Mouse (Mus musculus): ENCODE results near the gene Pnpla6. TPM values are rescaled to one million over a fixed set of nuclear protein-coding genes. Genes with fewer than 3 reads are reported as not detected.
A peak's percentile ranks its signal among the peaks of the same experiment; 100 is the strongest.

Gene Pnpla6
- polyA plus RNA-seq, 1 experiment from 2014 or later, result 21.2 TPM

- H3K36me3 ChIP-seq (replicated peaks), result peaks cover 34% of the 10 kb centered on the region
- peak overlapping the region; percentile 66 for H3K4me3 ChIP-seq
- H3K27me3 ChIP-seq (ENCODE audit: poor library complexity, severe bottlenecking), result no peaks in the 10 kb centered on the region
- H3K9me3 ChIP-seq, result no peaks in the 10 kb centered on the region
- 2% methylated on average over 36 of the region's 36 CpGs for WGBS
- peak overlapping the region; percentile 83 for H3K27ac ChIP-seq
- peaks cover 24% of the 10 kb centered on the region for H3K4me1 ChIP-seq
- peak; percentile 90 for DNase-seq (ENCODE audit: extremely low spot score, low spot score)
Observed at GRCm38 (mm10) chr8:3516450-3517116, 1.4 kb downstream of the Pnpla6 start.

- H3K27ac ChIP-seq, result peak overlapping the region; percentile 83
- no peaks in the 10 kb centered on the region for H3K27me3 ChIP-seq (ENCODE audit: poor library complexity, severe bottlenecking)
- WGBS, result 9% methylated on average over 16 of the region's 16 CpGs
- no peaks in the 10 kb centered on the region for H3K9me3 ChIP-seq
- DNase-seq (ENCODE audit: extremely low spot score, low spot score), result no peak
- H3K36me3 ChIP-seq (replicated peaks), result peaks cover 34% of the 10 kb centered on the region
- peaks cover 24% of the 10 kb centered on the region for H3K4me1 ChIP-seq
- H3K4me3 ChIP-seq, result peak overlapping the region; percentile 66
Observed at GRCm38 (mm10) chr8:3517117-3517495, 1.9 kb downstream of the Pnpla6 start.

DNA sequence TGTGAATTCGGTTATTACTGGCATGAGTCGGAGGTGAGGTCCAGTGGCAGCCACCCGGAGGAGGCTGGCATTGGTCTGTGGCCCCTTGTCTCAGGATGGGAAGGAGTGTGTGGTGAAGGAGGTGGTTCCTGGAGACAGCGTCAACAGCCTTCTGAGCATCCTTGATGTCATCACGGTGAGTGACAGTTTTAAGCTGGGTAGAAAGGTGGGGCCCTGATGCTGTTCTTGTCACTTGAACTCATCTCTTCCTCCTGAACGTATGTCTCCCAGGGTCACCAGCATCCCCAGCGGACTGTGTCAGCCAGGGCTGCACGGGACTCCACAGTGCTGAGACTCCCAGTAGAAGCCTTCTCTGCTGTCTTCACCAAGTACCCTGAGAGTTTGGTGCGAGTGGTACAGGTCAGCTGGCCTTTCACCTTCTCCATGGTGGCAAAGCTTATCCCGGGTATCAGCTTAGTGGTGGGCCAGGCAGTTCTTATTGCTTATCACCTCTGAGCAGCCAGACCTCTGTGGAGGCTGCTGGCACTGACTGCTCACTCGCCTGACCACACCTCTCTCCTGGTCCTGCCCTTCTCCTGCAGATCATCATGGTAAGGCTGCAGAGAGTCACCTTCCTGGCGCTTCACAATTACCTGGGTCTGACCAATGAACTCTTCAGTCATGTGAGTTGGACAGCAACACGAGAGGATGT, 7.0 kb downstream of the Pnpla6 start:
- H3K4me3 ChIP-seq, result no peak overlapping the region
- H3K9me3 ChIP-seq, result no peaks in the 10 kb centered on the region
- WGBS, result 90% methylated on average over 13 of the region's 13 CpGs
- no peak overlapping the region for H3K27ac ChIP-seq
- peaks cover 46% of the 10 kb centered on the region for H3K36me3 ChIP-seq (replicated peaks)
- no peak for DNase-seq (ENCODE audit: extremely low spot score, low spot score)
- peaks cover 3% of the 10 kb centered on the region for H3K4me1 ChIP-seq
- H3K27me3 ChIP-seq (ENCODE audit: poor library complexity, severe bottlenecking), result no peaks in the 10 kb centered on the region

GRCm38 (mm10) chr8:3530816-3531215, 15.6 kb downstream of the Pnpla6 start:
- Histone ChIP-seq H3K4me3 (no peak overlapping the region), H3K4me1 (no peaks in the 10 kb centered on the region), H3K27ac (no peak overlapping the region), H3K27me3 (ENCODE audit: poor library complexity, severe bottlenecking) (no peaks in the 10 kb centered on the region), H3K9me3 (no peaks in the 10 kb centered on the region), H3K36me3 (replicated peaks) (peaks cover 32% of the 10 kb centered on the region)
- 89% methylated on average over 5 of the region's 5 CpGs for WGBS
- DNase-seq (ENCODE audit: extremely low spot score, low spot score), result no peak

- WGBS, result 96% methylated on average over 18 of the region's 18 CpGs
- H3K9me3 ChIP-seq, result no peaks in the 10 kb centered on the region
- peaks cover 34% of the 10 kb centered on the region for H3K36me3 ChIP-seq (replicated peaks)
- no peaks in the 10 kb centered on the region for H3K4me1 ChIP-seq
- no peak overlapping the region for H3K27ac ChIP-seq
- H3K27me3 ChIP-seq (ENCODE audit: poor library complexity, severe bottlenecking), result no peaks in the 10 kb centered on the region
- H3K4me3 ChIP-seq, result no peak overlapping the region
- DNase-seq (ENCODE audit: extremely low spot score, low spot score), result no peak
Observed at GRCm38 (mm10) chr8:3531936-3532335, 16.8 kb downstream of the Pnpla6 start.

GRCm38 (mm10) chr8:3536053-3536841, 21.1 kb downstream of the Pnpla6 start:
- H3K4me1 ChIP-seq, result no peaks in the 10 kb centered on the region
- H3K4me3 ChIP-seq, result no peak overlapping the region
- H3K27ac ChIP-seq, result no peak overlapping the region
- no peak for DNase-seq (ENCODE audit: extremely low spot score, low spot score)
- no peaks in the 10 kb centered on the region for H3K27me3 ChIP-seq (ENCODE audit: poor library complexity, severe bottlenecking)
- WGBS, result 62% methylated on average over 15 of the region's 15 CpGs
- H3K36me3 ChIP-seq (replicated peaks), result peaks cover 60% of the 10 kb centered on the region
- no peaks in the 10 kb centered on the region for H3K9me3 ChIP-seq

GRCm38 (mm10) chr8:3536940-3537339, 21.8 kb downstream of the Pnpla6 start:
- H3K4me3 ChIP-seq, result no peak overlapping the region
- no peak overlapping the region for H3K27ac ChIP-seq
- no peaks in the 10 kb centered on the region for H3K9me3 ChIP-seq
- 94% methylated on average over 9 of the region's 9 CpGs for WGBS
- H3K4me1 ChIP-seq, result no peaks in the 10 kb centered on the region
- no peak for DNase-seq (ENCODE audit: extremely low spot score, low spot score)
- H3K36me3 ChIP-seq (replicated peaks), result peaks cover 57% of the 10 kb centered on the region
- no peaks in the 10 kb centered on the region for H3K27me3 ChIP-seq (ENCODE audit: poor library complexity, severe bottlenecking)

GRCm38 (mm10) chr8:3537666-3538065, 22.5 kb downstream of the Pnpla6 start:
- Histone ChIP-seq H3K9me3 (no peaks in the 10 kb centered on the region), H3K27ac (no peak overlapping the region)
- 96% methylated on average over 26 of the region's 26 CpGs for whole genome bisulfite sequencing

DNA sequence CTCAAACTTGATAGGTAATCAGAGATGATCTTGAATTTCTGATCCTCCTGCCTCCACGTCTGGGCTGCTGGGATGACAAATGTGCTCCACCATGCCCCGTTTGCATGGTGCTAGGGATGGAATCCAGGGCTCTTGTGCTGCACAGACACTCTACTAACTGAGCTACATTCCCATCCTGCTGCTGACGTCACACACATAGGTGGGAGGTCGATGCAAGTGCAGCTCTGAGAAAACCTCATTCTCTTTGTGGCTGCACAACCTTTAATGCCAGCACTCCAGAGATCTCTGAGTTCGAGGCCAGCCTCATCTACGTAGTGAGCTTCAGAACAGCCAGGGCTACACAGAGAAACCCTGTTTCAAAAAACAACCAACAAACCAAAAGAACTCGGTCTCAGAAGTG, 24.0 kb downstream of the Pnpla6 start:
- DNase-seq (ENCODE audit: extremely low spot score, low spot score), result no peak
- no peaks in the 10 kb centered on the region for H3K27me3 ChIP-seq (ENCODE audit: poor library complexity, severe bottlenecking)
- peaks cover 72% of the 10 kb centered on the region for H3K36me3 ChIP-seq (replicated peaks)
- WGBS, result 84% methylated on average over 7 of the region's 7 CpGs
- no peak overlapping the region for H3K4me3 ChIP-seq
- H3K9me3 ChIP-seq, result no peaks in the 10 kb centered on the region
- H3K4me1 ChIP-seq, result no peaks in the 10 kb centered on the region
- no peak overlapping the region for H3K27ac ChIP-seq

More at GRCm38 (mm10) chr8:3537666-3538065, 22.5 kb downstream of the Pnpla6 start:
- no peak for DNase-seq (ENCODE audit: extremely low spot score, low spot score)
- H3K4me3 ChIP-seq, result no peak overlapping the region
- H3K4me1 ChIP-seq, result no peaks in the 10 kb centered on the region
- peaks cover 57% of the 10 kb centered on the region for H3K36me3 ChIP-seq (replicated peaks)
- H3K27me3 ChIP-seq (ENCODE audit: poor library complexity, severe bottlenecking), result no peaks in the 10 kb centered on the region

DNA sequence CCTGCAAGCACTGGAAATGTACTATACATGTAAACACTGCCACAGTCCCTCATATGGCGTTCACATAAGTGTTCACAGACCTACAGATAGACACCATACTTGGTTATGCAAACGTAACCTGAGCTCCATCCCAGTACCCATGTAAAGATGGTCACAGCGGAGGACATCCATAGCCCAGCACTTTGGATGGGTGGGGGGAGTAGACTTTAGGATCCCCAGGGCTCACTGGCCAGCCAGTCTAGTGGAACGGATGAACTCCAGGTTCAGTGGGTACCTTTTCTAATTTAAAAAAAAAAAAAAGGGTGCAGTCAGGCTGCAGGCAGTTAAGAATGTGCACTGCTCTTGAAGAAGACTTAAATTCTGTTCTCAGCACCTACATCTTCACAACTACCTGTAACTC, 24.9 kb downstream of the Pnpla6 start:
- DNase-seq (ENCODE audit: extremely low spot score, low spot score), result no peak
- no peaks in the 10 kb centered on the region for H3K4me1 ChIP-seq
- H3K9me3 ChIP-seq, result no peaks in the 10 kb centered on the region
- H3K27ac ChIP-seq, result no peak overlapping the region
- H3K4me3 ChIP-seq, result no peak overlapping the region
- H3K36me3 ChIP-seq (replicated peaks), result peaks cover 81% of the 10 kb centered on the region
- WGBS, result 91% methylated on average over 4 of the region's 4 CpGs
- H3K27me3 ChIP-seq (ENCODE audit: poor library complexity, severe bottlenecking), result no peaks in the 10 kb centered on the region

DNA sequence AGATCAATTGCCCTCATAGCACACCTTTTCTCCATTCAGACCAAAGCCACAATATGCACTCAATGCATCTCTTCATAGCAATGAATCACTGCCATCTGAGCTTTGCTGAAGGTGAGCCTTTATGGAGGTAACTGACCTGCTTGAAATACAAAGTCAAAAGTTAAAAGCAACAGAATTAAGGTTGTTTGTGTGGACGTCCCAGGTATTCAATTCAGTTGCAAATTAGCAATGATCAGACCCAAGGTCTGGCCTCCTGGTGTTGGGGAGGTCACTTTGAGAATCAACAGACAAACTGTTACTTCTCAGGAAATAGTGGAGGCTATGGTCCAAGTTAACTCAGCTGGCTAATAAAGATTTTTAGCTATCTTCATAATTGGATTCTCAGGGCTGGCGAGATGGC, 31.3 kb downstream of the Pnpla6 start:
- H3K9me3 ChIP-seq, result no peaks in the 10 kb centered on the region
- H3K36me3 ChIP-seq (replicated peaks), result peaks cover 39% of the 10 kb centered on the region
- 88% methylated on average over 2 of the region's 2 CpGs for WGBS
- DNase-seq (ENCODE audit: extremely low spot score, low spot score), result no peak
- no peaks in the 10 kb centered on the region for H3K4me1 ChIP-seq
- no peak overlapping the region for H3K27ac ChIP-seq
- no peak overlapping the region for H3K4me3 ChIP-seq
- H3K27me3 ChIP-seq (ENCODE audit: poor library complexity, severe bottlenecking), result no peaks in the 10 kb centered on the region

DNA sequence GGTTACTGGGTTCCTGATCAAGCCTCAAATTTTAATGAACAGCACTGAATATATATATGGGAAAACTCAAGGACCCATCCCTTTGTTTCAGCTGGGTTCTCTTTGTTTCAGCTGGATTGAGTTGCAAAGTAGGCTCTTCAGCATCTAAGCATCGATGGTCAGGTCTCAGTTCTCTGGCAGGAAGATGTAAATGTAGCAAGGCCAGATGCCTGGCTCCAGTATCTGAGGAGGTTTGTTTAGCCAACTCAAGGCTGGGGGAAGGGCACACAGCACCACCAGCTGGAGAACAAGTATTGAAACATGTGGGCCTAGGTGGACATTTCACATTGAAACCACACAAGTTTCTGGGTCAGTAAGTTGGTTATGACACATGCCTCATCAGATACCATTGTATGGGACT, 37.1 kb downstream of the Pnpla6 start:
- no peaks in the 10 kb centered on the region for H3K36me3 ChIP-seq (replicated peaks)
- no peaks in the 10 kb centered on the region for H3K27me3 ChIP-seq (ENCODE audit: poor library complexity, severe bottlenecking)
- H3K9me3 ChIP-seq, result no peaks in the 10 kb centered on the region
- no peaks in the 10 kb centered on the region for H3K4me1 ChIP-seq
- WGBS, result 87% methylated on average over 1 of the region's 1 CpGs
- DNase-seq (ENCODE audit: extremely low spot score, low spot score), result no peak
- H3K4me3 ChIP-seq, result no peak overlapping the region
- H3K27ac ChIP-seq, result no peak overlapping the region

DNA sequence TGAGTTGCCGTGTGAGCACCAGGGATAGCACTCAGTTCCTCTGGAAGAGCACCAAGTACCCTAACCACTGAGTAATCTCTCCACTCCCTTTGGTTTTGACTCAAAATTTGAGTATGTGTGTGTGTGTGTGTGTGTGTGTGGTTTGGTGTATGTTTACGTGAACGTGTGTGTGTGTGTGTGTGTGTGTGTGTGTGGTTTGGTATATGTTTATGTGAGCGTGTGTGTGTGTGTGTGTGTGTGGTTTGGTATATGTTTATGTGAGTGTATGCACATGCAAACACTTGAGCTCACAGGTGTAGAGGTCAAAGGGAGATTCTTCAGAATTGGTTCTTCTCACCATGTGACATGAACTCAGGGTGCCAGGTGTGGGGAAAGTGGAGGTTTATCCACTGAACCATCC, 40.9 kb downstream of the Pnpla6 start:
- Histone ChIP-seq H3K4me3 (no peak overlapping the region), H3K27me3 (ENCODE audit: poor library complexity, severe bottlenecking) (no peaks in the 10 kb centered on the region), H3K4me1 (no peaks in the 10 kb centered on the region), H3K9me3 (no peaks in the 10 kb centered on the region), H3K27ac (no peak overlapping the region), H3K36me3 (replicated peaks) (no peaks in the 10 kb centered on the region)
- WGBS, result 57% methylated on average over 4 of the region's 4 CpGs
- peak; percentile 31 for DNase-seq (ENCODE audit: extremely low spot score, low spot score)
